Mouse (Mus musculus) cerebellum, adult 2 months (tissue): ENCODE data around the gene Rps15.
"Not testable (repeated sequence)": the region's sequence is repeated elsewhere in the genome, so short reads cannot be mapped to it uniquely, and the experiment has no call there.

Source experiments
- CTCF ChIP-seq: fragments of 200-500 bp; IDR thresholded peaks from 2 replicates; pipeline ENCODE4 v1.5.1; 2011; ENCODE audit warnings: low read depth, mild to moderate bottlenecking, control low read depth, low read length, moderate library complexity, borderline replicate concordance; ENCODE audit not compliant: insufficient read depth
- POLR2A ChIP-seq: fragments of 200-500 bp; IDR thresholded peaks from 2 replicates; pipeline ENCODE4 v1.6.1; 2011; ENCODE audit warnings: low read length, control low read depth, borderline replicate concordance; ENCODE audit not compliant: insufficient read depth

GRCm38 (mm10) chr10:80248437-80248836, 43.8 kb upstream of the Rps15 start:
- TF ChIP-seq POLR2A, CTCF: not testable (repeated sequence)
